Mouse (Mus musculus): Measurements from ENCODE around the gene Olfr309. TPM values are rescaled to one million over a fixed set of nuclear protein-coding genes. Genes with fewer than 3 reads are reported as not detected.
"Not testable (repeated sequence)": the region's sequence is repeated elsewhere in the genome, so short reads cannot be mapped to it uniquely, and the experiment has no call there.

Olfr309 gene
- total RNA-seq (2015) (not detected in 2 replicates), total RNA-seq (2017) (not detected in 2 replicates)

GRCm38 (mm10) chr7:86313608-86314007 is at the start of gene Olfr309:
Gene Olfr309 (minus strand): TSS chr7:86313708.
- no peak for ATAC-seq (replicated peaks; ENCODE audit: poor library complexity)

GRCm38 (mm10) chr7:86346296-86346695 is 32.8 kb upstream of the Olfr309 start:
- not testable (repeated sequence) for ATAC-seq (replicated peaks; ENCODE audit: poor library complexity)

- ATAC-seq (replicated peaks; ENCODE audit: poor library complexity): no peak
Measured at GRCm38 (mm10) chr7:86344253-86344652, 30.7 kb upstream of the Olfr309 start.

DNA sequence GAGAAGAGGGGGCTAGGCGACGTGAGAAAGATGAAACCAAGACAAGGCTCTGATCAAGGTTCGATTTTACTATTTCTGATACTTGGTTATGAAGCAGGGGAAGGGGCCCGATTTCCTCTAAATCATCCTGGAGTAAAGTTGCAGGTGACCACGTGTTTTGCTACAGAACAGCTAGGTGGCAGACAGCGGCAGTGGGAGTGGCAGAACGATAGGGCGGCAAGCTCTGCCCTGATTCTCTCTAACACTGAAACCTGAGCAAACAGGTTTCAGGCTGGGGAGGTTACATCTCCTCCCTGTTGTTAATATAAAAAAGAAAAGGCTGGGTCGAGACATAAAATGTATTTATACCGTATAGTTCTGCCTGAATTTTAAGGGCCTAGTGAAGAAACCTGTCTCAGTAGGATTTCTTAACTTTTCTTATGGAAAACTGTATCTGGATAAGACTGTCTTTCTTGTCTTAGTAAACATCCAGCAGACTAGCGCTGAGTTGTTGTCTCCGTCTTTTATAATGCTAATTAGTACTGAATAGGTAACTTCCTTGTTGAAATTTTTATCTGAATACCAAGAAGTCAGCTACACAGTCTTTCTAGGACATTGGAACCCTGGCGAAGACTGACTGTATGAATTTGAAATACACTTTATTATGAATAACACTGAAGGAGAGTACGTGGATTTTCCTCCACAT is 29.5 kb upstream of the Olfr309 start:
- ATAC-seq (replicated peaks; ENCODE audit: poor library complexity): no peak

- ATAC-seq (replicated peaks; ENCODE audit: poor library complexity): no peak
Measured at GRCm38 (mm10) chr7:86337486-86337885, 24.0 kb upstream of the Olfr309 start, which contains the start of gene Olfr307. Gene Olfr307 (minus strand): TSS chr7:86337586.

DNA sequence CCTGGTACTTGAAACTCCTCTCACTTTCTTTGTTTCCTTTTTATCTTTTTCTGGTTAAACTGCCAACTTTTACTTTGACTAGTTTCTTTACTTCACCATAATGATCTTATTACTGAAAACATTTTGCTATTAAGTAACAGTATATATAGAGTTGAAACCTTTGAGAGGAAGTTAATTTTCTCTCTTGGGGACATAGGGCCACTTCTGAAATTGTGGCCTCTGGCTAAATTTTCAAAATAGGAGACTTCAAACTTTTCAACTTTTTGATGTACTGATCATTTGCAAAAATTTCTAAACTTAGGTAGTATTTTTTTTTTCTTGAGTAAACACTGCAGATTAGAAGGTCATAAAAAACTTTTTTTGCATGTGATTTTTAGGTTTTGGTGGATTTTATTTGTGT is 12.0 kb upstream of the Olfr309 start, which contains the start of gene Olfr308:
TSS of gene Olfr308 (minus strand) at position 101 of the 400 bp plus-strand sequence.
- ATAC-seq (replicated peaks; ENCODE audit: poor library complexity): no peak

- ATAC-seq (replicated peaks; ENCODE audit: poor library complexity): no peak
Measured at GRCm38 (mm10) chr7:86321323-86321722, 7.8 kb upstream of the Olfr309 start.

- ATAC-seq (replicated peaks; ENCODE audit: poor library complexity): no peak
Measured at GRCm38 (mm10) chr7:86277072-86277471, 36.4 kb downstream of the Olfr309 start, which contains the start of gene Olfr310. Gene Olfr310 (minus strand): TSS chr7:86277172.

Other genes starting within 250 kb of the Olfr309 start
- not detected in 2 replicates for gene Vmn2r75, start 141.9 kb downstream of the Olfr309 start, total RNA-seq (2015)
- not detected in 2 replicates for gene Vmn2r75, start 141.9 kb downstream of the Olfr309 start, total RNA-seq (2017)
- gene Vmn2r76, start 67.4 kb downstream of the Olfr309 start, total RNA-seq (2015): not detected in 2 replicates
- gene Vmn2r76, start 67.4 kb downstream of the Olfr309 start, total RNA-seq (2017): not detected in 2 replicates
- gene Olfr310, start 36.5 kb downstream of the Olfr309 start, total RNA-seq (2015): not detected in 2 replicates
- gene Olfr310, start 36.5 kb downstream of the Olfr309 start, total RNA-seq (2017): not detected in 2 replicates
- gene Olfr308, start 11.9 kb upstream of the Olfr309 start, total RNA-seq (2015): not detected in 2 replicates
- gene Olfr308, start 11.9 kb upstream of the Olfr309 start, total RNA-seq (2017): not detected in 2 replicates
- gene Olfr307, start 23.9 kb upstream of the Olfr309 start, total RNA-seq (2015): not detected in 2 replicates
- not detected in 2 replicates for gene Olfr307, start 23.9 kb upstream of the Olfr309 start, total RNA-seq (2017)
- gene Olfr305, start 53.2 kb upstream of the Olfr309 start, total RNA-seq (2015): not detected in 2 replicates
- gene Olfr305, start 53.2 kb upstream of the Olfr309 start, total RNA-seq (2017): not detected in 2 replicates
- gene Olfr304, start 73.0 kb upstream of the Olfr309 start, total RNA-seq (2015): not detected in 2 replicates
- gene Olfr304, start 73.0 kb upstream of the Olfr309 start, total RNA-seq (2017): not detected in 2 replicates
- not detected in 2 replicates for gene Olfr303, start 84.1 kb upstream of the Olfr309 start, total RNA-seq (2015)
- not detected in 2 replicates for gene Olfr303, start 84.1 kb upstream of the Olfr309 start, total RNA-seq (2017)
- not detected in 2 replicates for gene Olfr301, start 90.1 kb upstream of the Olfr309 start, total RNA-seq (2015)
- gene Olfr301, start 90.1 kb upstream of the Olfr309 start, total RNA-seq (2017): not detected in 2 replicates
- not detected in 2 replicates for gene Olfr299, start 146.2 kb upstream of the Olfr309 start, total RNA-seq (2015)
- not detected in 2 replicates for gene Olfr299, start 146.2 kb upstream of the Olfr309 start, total RNA-seq (2017)
- gene Olfr298, start 178.8 kb upstream of the Olfr309 start, total RNA-seq (2015): not detected in 2 replicates
- gene Olfr298, start 178.8 kb upstream of the Olfr309 start, total RNA-seq (2017): not detected in 2 replicates
- gene Olfr297, start 206.3 kb upstream of the Olfr309 start, total RNA-seq (2015): not detected in 2 replicates
- not detected in 2 replicates for gene Olfr297, start 206.3 kb upstream of the Olfr309 start, total RNA-seq (2017)

All from megakaryocyte progenitor cell, adult 5-6 weeks (primary cell).